Mouse (Mus musculus) thymus, adult 2 months (tissue): ENCODE results near the gene Pcyox1.
"Not testable (repeated sequence)": the region's sequence is repeated elsewhere in the genome, so short reads cannot be mapped to it uniquely, and the experiment has no call there.

Experiments used
- CTCF ChIP-seq: fragments of 200-500 bp; IDR thresholded peaks from 2 replicates; pipeline ENCODE4 v1.5.1; 2012; ENCODE audit warnings: mild to moderate bottlenecking, control low read depth, low read length, moderate library complexity, borderline replicate concordance; ENCODE audit not compliant: control insufficient read depth, poor library complexity, insufficient read depth; ENCODE audit errors: extremely low read depth
- POLR2A ChIP-seq: fragments of 200-500 bp; IDR thresholded peaks from 2 replicates; pipeline ENCODE4 v1.6.1; 2012; ENCODE audit warnings: mild to moderate bottlenecking, low read length, control low read depth, moderate library complexity; ENCODE audit not compliant: control insufficient read depth, poor library complexity, insufficient read depth; ENCODE audit errors: extremely low read depth

GRCm38 (mm10) chr6:86336340-86336739 is 60.6 kb downstream of the Pcyox1 start:
- TF ChIP-seq CTCF, POLR2A: not testable (repeated sequence)
